Mouse (Mus musculus): ENCODE measurements around the gene Ubn1.

GRCm38 (mm10) chr16:5012036-5013005, 37.5 kb upstream of the Ubn1 start:
- TF ChIP-seq CTCF (IDR thresholded peaks at IDR 0.05; ENCODE audit: extremely low read depth, insufficient read depth, insufficient read length, insufficient replicate concordance), result no peak
- TF ChIP-seq POLR2A (IDR thresholded peaks at IDR 0.05; ENCODE audit: low read depth, low read length), result no peak
